Mouse (Mus musculus): ENCODE measurements around the gene Ube2o. TPM values are rescaled to one million over a fixed set of nuclear protein-coding genes. Genes with fewer than 3 reads are reported as not detected.
A peak's percentile ranks its signal among the peaks of the same experiment; 100 is the strongest.

The Ube2o gene
- total RNA-seq, 2 experiments from 2014 or later, result 93.7 to 101 TPM

DNA sequence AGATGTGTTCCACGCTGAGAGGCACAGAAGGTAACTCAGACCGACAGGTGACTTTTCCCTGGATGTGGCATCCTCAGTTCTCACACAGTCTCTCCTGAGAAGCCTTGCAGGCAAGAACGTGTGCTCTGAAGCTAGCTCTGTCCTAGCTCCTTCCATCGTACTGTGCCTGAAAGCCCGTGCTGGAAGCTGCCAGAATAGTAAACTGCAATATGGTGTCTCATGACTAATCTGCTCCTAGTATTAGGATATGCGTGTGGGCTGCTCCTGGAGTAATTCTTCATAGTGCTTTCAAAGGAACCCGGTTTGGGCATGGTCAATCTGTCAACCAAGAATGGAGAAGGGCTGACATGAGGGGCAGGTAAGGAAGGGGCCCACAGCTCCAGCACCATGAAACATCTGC, 10.4 kb downstream of the Ube2o start:
- TF ChIP-seq CTCF (conservative IDR thresholded peaks at IDR 0.05), result no peak
- H3K27ac ChIP-seq, result 0 out of 2 replicates have a peak overlapping the region, but pooled peaks have one; percentile 43
- H3K4me3 ChIP-seq, result no peak overlapping the region
- DNase-seq (ENCODE audit: low spot score in 2 of 2), result peak in 1 of 2 experiments; percentile 51

- no peak for TF ChIP-seq CTCF (conservative IDR thresholded peaks at IDR 0.05)
- no peak for DNase-seq (ENCODE audit: low spot score in 2 of 2)
- Histone ChIP-seq H3K27ac (no peak overlapping the region), H3K4me3 (no peak overlapping the region)
These were observed 13.7 kb downstream of the Ube2o start for GRCm38 (mm10) chr11:116567531-116567930.

- no peak for TF ChIP-seq CTCF (conservative IDR thresholded peaks at IDR 0.05)
- no peak for DNase-seq (ENCODE audit: low spot score in 2 of 2)
- no peak overlapping the region for H3K4me3 ChIP-seq
- no peak overlapping the region for H3K27ac ChIP-seq
These were observed 15.8 kb downstream of the Ube2o start for GRCm38 (mm10) chr11:116565283-116566041.

DNA sequence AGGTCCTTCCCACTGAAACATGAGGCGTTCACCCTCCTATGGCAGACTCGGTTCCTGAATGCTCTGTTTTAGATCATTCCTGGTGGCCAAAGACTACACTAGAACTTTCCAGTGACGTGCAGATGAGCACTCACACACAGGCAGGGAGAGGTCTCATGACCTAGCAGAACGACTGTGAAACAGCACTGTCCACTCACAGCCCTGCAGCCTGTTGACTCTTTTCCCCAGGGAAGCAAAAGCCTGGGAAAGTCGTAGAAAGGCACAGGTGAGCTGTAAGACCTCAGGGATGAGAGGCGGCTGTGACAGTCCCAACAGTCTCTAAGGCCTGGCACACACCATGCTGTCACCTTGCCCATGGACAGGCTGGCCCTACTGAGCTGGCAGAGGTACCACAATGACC, 24.9 kb downstream of the Ube2o start:
- H3K27ac ChIP-seq, result no peak overlapping the region

GRCm38 (mm10) chr11:116555572-116555971, 25.7 kb downstream of the Ube2o start:
- no peak overlapping the region for H3K27ac ChIP-seq
- no peak for DNase-seq (ENCODE audit: low spot score in 2 of 2)
- TF ChIP-seq CTCF (conservative IDR thresholded peaks at IDR 0.05), result no peak
- H3K4me3 ChIP-seq, result no peak overlapping the region

More for the DNA sequence above, 24.9 kb downstream of the Ube2o start:
- DNase-seq (ENCODE audit: low spot score in 2 of 2), result no peak
- no peak overlapping the region for H3K4me3 ChIP-seq
- TF ChIP-seq CTCF (conservative IDR thresholded peaks at IDR 0.05), result no peak

DNA sequence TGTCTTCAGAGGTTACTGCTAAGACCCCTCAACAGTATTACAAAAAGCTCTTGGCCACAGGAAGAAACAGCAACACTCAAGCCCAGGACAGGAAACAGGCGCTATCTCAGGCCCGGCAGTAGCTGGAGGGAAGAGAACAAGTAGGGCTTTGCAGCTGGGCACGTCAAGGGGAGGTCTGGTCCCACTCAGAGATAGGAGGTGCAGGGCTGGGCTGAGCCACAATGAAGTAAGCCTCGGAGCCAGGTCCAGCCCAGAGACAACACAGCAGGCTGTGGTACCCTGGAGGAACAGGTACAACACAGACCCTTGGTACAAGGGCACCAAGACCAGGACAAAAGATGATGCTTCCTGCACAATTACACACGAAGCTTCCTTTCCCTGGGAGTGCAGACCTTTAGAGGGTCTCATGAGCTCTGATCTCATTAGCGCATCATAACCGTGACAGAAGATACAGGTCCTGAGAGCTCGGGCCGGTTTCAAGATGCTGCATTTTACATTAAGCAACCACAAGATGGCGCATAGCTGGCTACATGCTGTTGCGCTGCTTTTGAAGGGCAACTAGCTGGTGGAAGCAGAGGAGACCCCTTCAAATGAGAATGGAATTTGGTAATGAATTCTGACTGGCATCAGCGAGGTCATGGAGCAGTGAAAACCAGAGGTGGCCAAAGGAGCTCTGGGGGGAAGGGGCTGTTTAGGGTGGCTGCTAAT, 26.9 kb downstream of the Ube2o start:
- DNase-seq (ENCODE audit: low spot score in 2 of 2), result peak in 1 of 2 experiments; percentile 44
- peak; percentile 89 for TF ChIP-seq CTCF (conservative IDR thresholded peaks at IDR 0.05)
- Histone ChIP-seq H3K4me3 (no peak overlapping the region), H3K27ac (no peak overlapping the region)

GRCm38 (mm10) chr11:116552194-116552593, 29.1 kb downstream of the Ube2o start:
- no peak for TF ChIP-seq CTCF (conservative IDR thresholded peaks at IDR 0.05)
- H3K4me3 ChIP-seq, result no peak overlapping the region

GRCm38 (mm10) chr11:116550748-116551147, 30.5 kb downstream of the Ube2o start:
- Histone ChIP-seq H3K27ac (0 out of 2 replicates have a peak overlapping the region, but pooled peaks have one; percentile 44), H3K4me3 (no peak overlapping the region)
- no peak for TF ChIP-seq CTCF (conservative IDR thresholded peaks at IDR 0.05)
- no peak for DNase-seq (ENCODE audit: low spot score in 2 of 2)

More at GRCm38 (mm10) chr11:116552194-116552593, 29.1 kb downstream of the Ube2o start:
- H3K27ac ChIP-seq, result no peak overlapping the region
- DNase-seq (ENCODE audit: low spot score in 2 of 2), result no peak

DNA sequence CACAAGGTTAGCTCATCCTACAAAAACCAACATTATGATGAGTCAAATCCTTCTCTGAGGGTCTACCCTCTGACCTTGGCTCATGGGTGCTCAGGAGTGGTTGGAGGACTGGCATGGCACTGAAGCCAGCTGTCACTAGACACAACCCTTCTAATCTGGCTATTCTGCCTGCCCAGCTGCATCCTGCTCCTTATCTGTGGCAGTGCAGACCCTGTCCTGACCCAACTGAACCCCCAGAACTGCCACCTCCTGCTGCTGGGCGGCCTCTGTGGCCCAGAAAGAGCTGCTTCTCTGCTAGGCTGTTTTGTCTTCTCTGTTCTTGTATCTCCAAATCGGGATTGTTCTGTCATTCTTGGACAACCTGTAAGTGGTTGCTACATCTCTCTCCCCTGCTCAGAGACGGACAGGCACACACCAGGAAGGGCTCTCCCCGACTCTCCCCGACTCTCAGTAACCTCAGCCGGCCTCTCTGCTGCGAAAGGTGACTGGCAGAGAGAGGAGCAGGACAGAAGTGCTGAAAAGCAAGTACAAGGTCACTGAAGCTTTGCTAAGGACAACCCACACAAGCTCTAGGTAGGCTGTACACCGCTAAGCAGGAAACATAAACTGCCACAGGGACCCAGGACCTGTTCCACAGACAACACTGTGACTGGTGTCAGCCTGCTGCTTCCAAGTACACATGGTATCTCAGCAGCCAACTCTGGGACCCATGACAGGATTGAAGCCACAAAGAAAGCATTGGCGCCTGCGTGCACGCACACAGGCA, 31.8 kb downstream of the Ube2o start:
- no peak overlapping the region for H3K27ac ChIP-seq
- no peak for TF ChIP-seq CTCF (conservative IDR thresholded peaks at IDR 0.05)
- no peak overlapping the region for H3K4me3 ChIP-seq
- DNase-seq (ENCODE audit: low spot score in 2 of 2), result no peak

GRCm38 (mm10) chr11:116548780-116549179, 32.5 kb downstream of the Ube2o start:
- H3K4me3 ChIP-seq, result no peak overlapping the region
- no peak for TF ChIP-seq CTCF (conservative IDR thresholded peaks at IDR 0.05)
- DNase-seq (ENCODE audit: low spot score in 2 of 2), result no peak
- H3K27ac ChIP-seq, result no peak overlapping the region

DNA sequence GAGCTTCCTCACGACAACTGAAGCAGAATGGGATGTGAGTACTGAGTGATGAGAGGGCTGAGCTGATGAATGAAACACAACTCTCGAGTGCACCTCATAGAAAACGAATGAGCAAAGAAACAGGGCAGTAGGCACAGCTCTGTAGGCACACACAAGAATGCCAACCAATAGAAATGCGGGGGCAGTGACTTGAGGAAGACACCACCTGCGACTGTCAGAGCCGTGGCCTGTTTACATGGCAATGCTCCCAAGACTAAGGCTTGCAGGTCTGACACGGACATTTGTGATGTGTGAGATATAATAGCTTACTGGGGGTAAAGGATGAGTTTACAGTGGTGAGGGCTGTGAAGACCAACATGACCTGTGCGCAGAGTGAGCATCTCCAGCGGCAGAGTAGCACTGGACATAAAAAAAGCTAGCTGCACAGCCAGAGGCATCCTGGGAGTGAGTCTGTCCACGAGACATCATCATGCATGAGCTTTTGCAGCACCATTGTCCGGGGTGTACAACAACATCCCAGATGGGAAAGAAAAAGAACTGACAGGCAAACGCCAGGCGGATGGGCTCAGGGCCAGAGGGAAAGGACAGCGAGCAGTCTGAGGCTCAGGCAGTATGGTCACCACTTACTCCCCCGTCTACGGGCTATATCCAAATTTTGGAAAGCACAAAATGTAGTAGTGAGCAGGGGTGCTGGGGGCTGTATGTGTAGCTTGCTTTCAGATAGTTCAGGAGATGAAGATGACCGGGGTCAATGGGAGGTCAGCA, 33.8 kb downstream of the Ube2o start:
- no peak overlapping the region for H3K27ac ChIP-seq
- no peak for TF ChIP-seq CTCF (conservative IDR thresholded peaks at IDR 0.05)
- no peak for DNase-seq (ENCODE audit: low spot score in 2 of 2)
- H3K4me3 ChIP-seq, result no peak overlapping the region

DNA sequence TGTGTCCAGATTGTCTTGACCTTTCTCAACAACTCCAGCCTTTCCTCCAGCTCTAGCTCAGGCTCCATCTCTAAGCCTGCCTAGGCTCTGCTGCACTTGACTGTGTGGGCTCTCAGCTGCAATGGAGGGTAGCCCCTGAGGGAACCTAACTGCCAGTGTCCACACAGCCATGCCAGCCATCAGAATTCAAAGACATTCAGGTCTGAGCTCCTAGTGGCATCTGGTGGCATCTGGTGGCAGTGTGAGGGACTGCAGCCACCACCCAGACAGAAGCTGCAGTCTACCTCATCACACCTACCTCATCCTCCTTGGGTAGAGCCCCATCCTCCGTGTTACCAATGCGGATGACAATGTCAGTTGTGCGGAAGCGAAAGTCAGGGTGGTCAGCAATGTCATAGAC, 38.1 kb downstream of the Ube2o start:
- H3K27ac ChIP-seq, result no peak overlapping the region
- no peak overlapping the region for H3K4me3 ChIP-seq
- peak in 1 of 2 experiments; percentile 47 for DNase-seq (ENCODE audit: low spot score in 2 of 2)
- peak; percentile 84 for TF ChIP-seq CTCF (conservative IDR thresholded peaks at IDR 0.05)

Measured in layer of hippocampus, adult 2 months (tissue).